Comparison of ENCODE assay signal across 8 mouse cellular contexts in genomic region chr5:110840465-110840864, GRCm38 (mm10). TPM values are rescaled to one million over a fixed set of nuclear protein-coding genes. Genes with fewer than 3 reads are reported as not detected.
DNase-seq lines count a peak whose midpoint lies in the region; ATAC-seq and TF ChIP-seq lines count a peak whose summit lies in the region.

No protein-coding gene starts in this region.

- in situ Hi-C loops in ES-E14 (cut with MboI; ENCODE audit: low sequenced_read_pairs in 2 of 2, unreplicated experiment in 2 of 2), result no loop called here

- ATAC-seq in granulocyte monocyte progenitor cell, adult 5-6 weeks (replicated peaks; ENCODE audit: poor library complexity, severe bottlenecking), result peak; percentile 12; the same call in 1 of the 2 replicates
- no peak for ATAC-seq in liver, embryonic 16.5 days (ENCODE audit: low read depth)
- no peak; the same call in 1 of the 2 replicates for ATAC-seq in neural tube, embryonic 13.5 days (ENCODE audit: low read depth)

- 10% methylated on average over 4 of the region's 4 CpGs for WGBS in kidney, adult 2 months
- 5% methylated on average over 4 of the region's 4 CpGs for WGBS in liver, embryonic 16.5 days (ENCODE audit: insufficient replicate concordance)
- WGBS in neural tube, embryonic 13.5 days, result 14% methylated on average over 4 of the region's 4 CpGs

- H3K36me3 ChIP-seq in ES-E14 (ENCODE audit: control insufficient read depth, insufficient read depth, low read length, poor library complexity, severe bottlenecking), result peaks cover 17% of the 10 kb centered on the region
- no peaks in the 10 kb centered on the region for H3K36me3 ChIP-seq in kidney, adult 2 months (ENCODE audit: control insufficient read depth, insufficient read depth, low read length)
- H3K36me3 ChIP-seq in liver, embryonic 16.5 days (ENCODE audit: control insufficient read depth, insufficient read depth), result peaks cover 24% of the 10 kb centered on the region
- no peaks in the 10 kb centered on the region; the same call in 1 of the 2 replicates for H3K36me3 ChIP-seq in neural tube, embryonic 13.5 days

- peak; percentile 32 to 77 for DNase-seq in adrenal gland, adult (ENCODE audit: inconsistent age in 2 of 2, low spot score in 1 of 2)
- DNase-seq in adrenal gland, postnatal 4 days (ENCODE audit: low spot score in 2 of 2), result no peak
- DNase-seq in ES-E14 (ENCODE audit: low read depth, low spot score), result peak; percentile 75
- DNase-seq in cerebellum, adult 8-10 months, result peak; percentile 41
- peak; percentile 49 for DNase-seq in kidney, adult 2 months

- H3K9ac ChIP-seq in ES-E14 (ENCODE audit: insufficient read depth, low read depth, low read length, poor library complexity, severe bottlenecking), result peak overlapping the region; percentile 84
- peak overlapping the region; percentile 72 for H3K9ac ChIP-seq in liver, embryonic 16.5 days (ENCODE audit: low read depth, low read length)
- H3K9ac ChIP-seq in neural tube, embryonic 13.5 days, result peak overlapping the region; percentile 64

- TF ChIP-seq CTCF in kidney, adult 2 months (conservative IDR thresholded peaks at IDR 0.05; ENCODE audit: insufficient read depth, insufficient read length, low read depth, low read length), result peak; percentile 54

- H3K4me2 ChIP-seq in liver, embryonic 16.5 days (ENCODE audit: low read depth, low read length), result peak overlapping the region; percentile 89
- H3K4me2 ChIP-seq in neural tube, embryonic 13.5 days, result peak overlapping the region; percentile 74

- peaks cover 0 to 6% of the 10 kb centered on the region in 2 experiments; a peak in 1 of 4 replicates for H3K4me1 ChIP-seq in ES-E14 (ENCODE audit: control insufficient read depth in 2 of 2, insufficient read depth in 2 of 2, low read length in 2 of 2, poor library complexity in 1 of 2)
- H3K4me1 ChIP-seq in kidney, adult 2 months (ENCODE audit: control insufficient read depth, insufficient read depth, low read length), result peaks cover 5% of the 10 kb centered on the region; the same call in 1 of the 2 replicates
- H3K4me1 ChIP-seq in liver, embryonic 16.5 days (ENCODE audit: control insufficient read depth, low read depth, low read length), result peaks cover 31% of the 10 kb centered on the region
- peaks cover 16% of the 10 kb centered on the region for H3K4me1 ChIP-seq in neural tube, embryonic 13.5 days (replicated peaks)

- no peaks in the 10 kb centered on the region for H3K9me3 ChIP-seq in ES-E14 (ENCODE audit: control insufficient read depth, insufficient read depth, low read depth, low read length)
- no peaks in the 10 kb centered on the region for H3K9me3 ChIP-seq in liver, embryonic 16.5 days (replicated peaks; ENCODE audit: control insufficient read depth, low read length)
- no peaks in the 10 kb centered on the region for H3K9me3 ChIP-seq in neural tube, embryonic 13.5 days

- peak overlapping the region; percentile 49 for H3K27ac ChIP-seq in ES-E14 (ENCODE audit: insufficient read depth, low read depth, low read length, poor library complexity, severe bottlenecking)
- H3K27ac ChIP-seq in kidney, adult 2 months (ENCODE audit: insufficient read depth, low read depth, low read length), result peak overlapping the region; percentile 4; the same call in 1 of the 2 replicates
- H3K27ac ChIP-seq in liver, embryonic 16.5 days (ENCODE audit: low read length), result peak overlapping the region; percentile 84
- H3K27ac ChIP-seq in neural tube, embryonic 13.5 days (replicated peaks), result 0 out of 2 replicates have a peak overlapping the region, but pooled peaks have one; percentile 28

- peak overlapping the region; percentile 87 to 93 for H3K4me3 ChIP-seq in ES-E14 (ENCODE audit: insufficient read depth in 1 of 2, low read depth in 1 of 2, low read length in 2 of 2, poor library complexity in 1 of 2, severe bottlenecking in 1 of 2)
- peak overlapping the region; percentile 80 for H3K4me3 ChIP-seq in kidney, adult 2 months (ENCODE audit: insufficient read depth, low read depth, low read length)
- H3K4me3 ChIP-seq in liver, embryonic 16.5 days (ENCODE audit: low read depth, low read length), result peak overlapping the region; percentile 88
- H3K4me3 ChIP-seq in neural tube, embryonic 13.5 days, result peak overlapping the region; percentile 60

- no peaks in the 10 kb centered on the region for H3K27me3 ChIP-seq in kidney, adult 2 months (replicated peaks; ENCODE audit: control insufficient read depth, insufficient read depth, low read length)
- H3K27me3 ChIP-seq in liver, embryonic 16.5 days (ENCODE audit: control insufficient read depth, insufficient read depth, low read depth, low read length), result no peaks in the 10 kb centered on the region
- no peaks in the 10 kb centered on the region for H3K27me3 ChIP-seq in neural tube, embryonic 13.5 days

- no peak for TF ChIP-seq POLR2A in kidney, adult 2 months (IDR thresholded peaks at IDR 0.05; ENCODE audit: low read depth, low read length)

TF ChIP-seq in ES-E14, 5 proteins besides CTCF, POLR2A, EP300 and RAD21:
- TF ChIP-seq ZC3H11A (IDR thresholded peaks at IDR 0.05; ENCODE audit: borderline replicate concordance, low read depth, low read length) (no peak), ZNF384 (IDR thresholded peaks at IDR 0.05; ENCODE audit: low read depth, low read length) (peak; percentile 32; the same call in 1 of the 2 replicates), HCFC1 (IDR thresholded peaks at IDR 0.05; ENCODE audit: borderline replicate concordance, insufficient read depth, low read length) (0 out of 2 replicates have a peak, but pooled peaks have one; percentile 15)

RNA-seq across cellular contexts. Expression of gene Chek2, which starts 0.7 kb away (rescaled TPM):
- 10 to 100 TPM in 1 of 2 experiments, 1 to 10 TPM in 1; 8.2 to 13.3 TPM for total RNA-seq in adrenal gland, postnatal 4 days (2021)
- total RNA-seq in ES-E14 (2012; rRNA removed), result 43.4 and 46.6 TPM in 2 replicates
- total RNA-seq in granulocyte monocyte progenitor cell, adult 5-6 weeks (2014; fragmentation: Nextera tagmentation), result 29.3 and 32.6 TPM in 2 replicates
- 22.6 and 39.0 TPM in 2 replicates for total RNA-seq in granulocyte monocyte progenitor cell, adult 5-6 weeks (2017)
- 4.5 and 5.4 TPM in 2 replicates for polyA plus RNA-seq in kidney, adult 2 months (2012; rRNA removed)
- polyA plus RNA-seq in liver, embryonic 16.5 days (2015; fragmentation: Nextera tagmentation; extraction: Ambion mirVana), result 29.3 and 34.2 TPM in 2 replicates
- 5.4 and 7.2 TPM in 2 replicates for polyA plus RNA-seq in neural tube, embryonic 13.5 days (2015; fragmentation: Nextera tagmentation; extraction: Ambion mirVana)

RNA-seq across cellular contexts. Expression of gene Hscb, which starts 0.9 kb away (rescaled TPM):
- 10 to 100 TPM; 24.3 to 25.3 TPM for total RNA-seq in adrenal gland, postnatal 4 days (2021)
- 21.7 and 22.9 TPM in 2 replicates for total RNA-seq in ES-E14 (2012; rRNA removed)
- 68.2 and 80.1 TPM in 2 replicates for total RNA-seq in granulocyte monocyte progenitor cell, adult 5-6 weeks (2014; fragmentation: Nextera tagmentation)
- 63.6 and 77.4 TPM in 2 replicates for total RNA-seq in granulocyte monocyte progenitor cell, adult 5-6 weeks (2017)
- polyA plus RNA-seq in kidney, adult 2 months (2012; rRNA removed), result 29.6 and 31.3 TPM in 2 replicates
- 58.5 and 59.1 TPM in 2 replicates for polyA plus RNA-seq in liver, embryonic 16.5 days (2015; fragmentation: Nextera tagmentation; extraction: Ambion mirVana)
- polyA plus RNA-seq in neural tube, embryonic 13.5 days (2015; fragmentation: Nextera tagmentation; extraction: Ambion mirVana), result 11.0 and 16.5 TPM in 2 replicates

RNA-seq across cellular contexts. Expression of gene Ulk1, which starts 30.6 kb away (rescaled TPM):
- total RNA-seq in adrenal gland, postnatal 4 days (2021), result 10 to 100 TPM; 59.5 to 64.8 TPM
- total RNA-seq in ES-E14 (2012; rRNA removed), result 82.7 and 136 TPM in 2 replicates
- total RNA-seq in granulocyte monocyte progenitor cell, adult 5-6 weeks (2014; fragmentation: Nextera tagmentation), result 17.2 and 27.2 TPM in 2 replicates
- 1.4 and 2.6 TPM in 2 replicates for total RNA-seq in granulocyte monocyte progenitor cell, adult 5-6 weeks (2017)
- polyA plus RNA-seq in kidney, adult 2 months (2012; rRNA removed), result 43.7 and 44.0 TPM in 2 replicates
- 12.5 and 13.7 TPM in 2 replicates for polyA plus RNA-seq in liver, embryonic 16.5 days (2015; fragmentation: Nextera tagmentation; extraction: Ambion mirVana)
- polyA plus RNA-seq in neural tube, embryonic 13.5 days (2015; fragmentation: Nextera tagmentation; extraction: Ambion mirVana), result 30.3 and 33.1 TPM in 2 replicates

RNA-seq across cellular contexts. Expression of gene Ttc28, which starts 39.1 kb away (rescaled TPM):
- total RNA-seq in adrenal gland, postnatal 4 days (2021), result 10 to 100 TPM; 34.1 TPM
- total RNA-seq in ES-E14 (2012; rRNA removed), result 5.2 and 5.8 TPM in 2 replicates
- total RNA-seq in granulocyte monocyte progenitor cell, adult 5-6 weeks (2014; fragmentation: Nextera tagmentation), result 1.0 and 6.2 TPM in 2 replicates
- 0.41 and 0.90 TPM in 2 replicates for total RNA-seq in granulocyte monocyte progenitor cell, adult 5-6 weeks (2017)
- polyA plus RNA-seq in kidney, adult 2 months (2012; rRNA removed), result 6.6 TPM in 2 replicates
- 0.74 and 0.85 TPM in 2 replicates for polyA plus RNA-seq in liver, embryonic 16.5 days (2015; fragmentation: Nextera tagmentation; extraction: Ambion mirVana)
- 18.7 and 22.1 TPM in 2 replicates for polyA plus RNA-seq in neural tube, embryonic 13.5 days (2015; fragmentation: Nextera tagmentation; extraction: Ambion mirVana)

Comparison
In these comparisons a context has a peak if more than half of its experiments do, and no peak if none do; other contexts are left out.
1. DNase-seq: peak in adrenal gland, adult (2 of 2), ES-E14 (single experiment), cerebellum, adult 8-10 months (single experiment) and kidney, adult 2 months (single experiment); none in adrenal gland, postnatal 4 days (0 of 2).
2. H3K27ac ChIP-seq: peak in every context shown above with its lines; median percentile 84 in liver, embryonic 16.5 days; 49 in ES-E14; 28 in neural tube, embryonic 13.5 days; 4 in kidney, adult 2 months.
3. Peak in every context shown above with its lines, with median percentiles within 50 percentile points of each other: H3K4me3 ChIP-seq and H3K9ac ChIP-seq.